Mouse (Mus musculus) liver, embryonic 14.5 days (tissue): ENCODE measurements around the gene Pdcd1lg2.

Experiments
- CTCF ChIP-seq: IDR thresholded peaks from 2 replicates; pipeline ENCODE4 v1.5.1; 2016; ENCODE audit warnings: antibody characterized with exemption, low read depth, control low read depth
- EP300 ChIP-seq: IDR thresholded peaks from 2 replicates; pipeline ENCODE4 v1.6.1; 2016; ENCODE audit warnings: antibody characterized with exemption, low read depth

GRCm38 (mm10) chr19:29406042-29407017, 4.4 kb upstream of the Pdcd1lg2 start:
- TF ChIP-seq CTCF (no peak), EP300 (no peak)
